Mouse (Mus musculus) retina, postnatal 7 days (tissue): ENCODE measurements at regions not wholly inside any gene's neighbourhood (a gene's known extent, or its start where the extent isn't known, plus 50 kb on each side); places are given as distances from the start of the nearest gene placed in this dataset.

ENCODE experiments used
- DNase-seq: peaks from one replicate; pipeline ENCODE4 v3.0.0-alpha.2; 2012; ENCODE audit warnings: low read depth, low spot score

GRCm38 (mm10) chr4:39508866-39509265 is 58.8 kb downstream of the 1700009N14Rik start:
- DNase-seq, result no peak

DNA sequence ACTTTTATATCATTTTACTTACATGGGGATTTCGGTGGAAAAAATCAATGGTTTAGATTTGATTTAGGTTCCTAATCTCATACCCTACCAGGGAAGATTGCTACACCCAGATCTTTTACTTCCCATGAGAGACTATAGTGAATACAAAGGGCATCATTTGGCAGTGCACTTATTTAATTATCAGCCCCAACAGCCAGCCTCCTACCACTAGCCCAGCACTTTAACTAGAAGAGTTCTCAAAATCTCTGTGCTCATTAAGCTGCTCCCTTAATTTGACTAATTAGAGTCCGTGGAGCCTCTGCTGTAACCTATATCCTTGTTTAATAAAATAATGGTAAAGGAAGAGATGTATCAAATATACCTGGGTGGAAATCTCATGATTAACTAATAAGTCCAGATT is 77.4 kb downstream of the 1700009N14Rik start:
- no peak for DNase-seq

DNA sequence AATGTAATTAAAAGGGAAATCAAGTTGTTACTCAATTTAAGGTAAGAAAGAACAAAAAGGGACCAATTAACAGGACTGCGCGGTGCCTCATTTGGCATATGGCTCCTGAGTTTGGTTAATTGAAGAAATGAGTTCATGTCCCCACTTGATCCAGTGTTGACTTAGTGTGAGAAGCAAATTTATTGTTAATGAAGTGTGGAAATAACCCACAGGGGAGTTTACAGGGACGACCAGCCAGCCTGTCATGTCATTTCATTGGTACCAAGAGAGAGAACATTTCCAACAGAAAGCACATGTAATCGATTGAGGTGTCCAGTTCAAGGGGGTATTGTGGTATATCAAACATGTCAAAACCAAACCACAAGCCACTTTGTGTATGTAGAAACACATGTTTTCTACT is 78.6 kb downstream of the 1700009N14Rik start:
- no peak for DNase-seq

DNA sequence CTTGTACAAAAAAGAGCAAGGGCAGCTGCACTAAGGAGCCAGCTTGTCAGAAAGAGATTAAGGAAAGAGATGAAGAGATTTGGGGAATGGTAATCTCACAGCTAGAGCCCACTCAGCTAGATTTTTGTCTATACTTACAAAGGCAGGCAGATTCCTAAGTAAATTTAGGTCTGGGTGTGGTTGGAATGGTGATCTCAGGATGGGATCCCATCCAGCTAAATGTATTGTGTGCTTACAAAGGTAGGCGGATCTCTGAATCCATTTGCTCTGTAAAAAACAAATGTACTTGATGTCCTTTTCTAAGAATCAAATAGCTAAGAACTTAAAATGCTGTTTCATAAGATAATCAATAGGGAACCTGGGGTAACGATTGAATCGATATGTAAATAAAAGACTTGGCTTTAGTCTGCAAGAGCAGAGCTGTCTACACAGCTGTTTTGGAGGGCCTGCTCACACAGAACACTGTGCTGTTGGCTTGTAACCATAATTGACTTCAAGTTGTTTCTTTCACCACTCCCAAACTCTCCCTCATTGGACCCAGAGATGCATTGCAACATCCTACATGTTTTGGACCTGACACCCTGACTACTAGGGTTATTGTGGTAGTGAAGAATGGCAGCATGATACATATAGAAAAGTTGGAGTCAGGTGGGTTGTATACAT is 106.1 kb downstream of the 1700009N14Rik start:
- no peak for DNase-seq

DNA sequence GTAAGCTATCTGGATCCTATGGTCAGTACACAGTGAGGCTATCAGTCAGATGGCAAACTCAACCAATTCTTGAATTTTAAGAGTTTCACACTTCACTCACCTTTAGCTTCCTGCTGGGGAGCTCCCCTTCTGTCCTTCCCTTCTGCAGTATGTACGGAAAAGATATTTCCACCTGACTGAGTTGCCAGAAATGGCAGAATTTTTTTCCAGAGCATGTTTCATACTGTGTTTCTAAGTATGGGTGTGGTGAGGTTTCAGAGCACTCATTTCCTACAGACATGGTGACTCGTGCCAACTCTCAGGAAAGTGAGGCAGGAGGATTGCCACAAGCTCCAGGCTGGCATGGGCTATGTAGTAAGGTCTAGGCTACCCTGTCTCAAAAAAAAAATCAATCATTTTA is 147.3 kb downstream of the 1700009N14Rik start:
- DNase-seq, result no peak

- DNase-seq, result no peak
Observed at GRCm38 (mm10) chr4:39605046-39605445, 155.0 kb downstream of the 1700009N14Rik start.

DNA sequence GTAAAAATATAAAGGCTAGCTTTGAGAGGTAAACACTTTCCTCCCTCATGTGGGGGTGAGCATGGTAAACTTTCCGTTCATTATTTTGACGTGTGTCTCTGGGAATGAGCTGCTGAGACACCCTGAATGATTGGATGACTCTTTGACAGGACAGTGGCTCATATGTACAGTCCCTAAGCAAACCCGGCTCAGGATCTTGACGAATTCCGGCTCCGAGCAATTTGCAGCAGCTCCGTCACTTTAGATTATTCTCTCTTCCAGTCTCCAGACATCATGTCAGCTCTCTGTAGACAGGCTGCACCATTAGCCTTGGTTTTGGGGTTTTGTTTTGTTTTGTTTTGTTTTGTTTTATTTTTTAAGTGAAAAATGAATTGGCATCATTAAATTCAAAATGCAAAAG is 194.0 kb downstream of the 1700009N14Rik start:
- DNase-seq, result no peak

- no peak for DNase-seq
Observed at GRCm38 (mm10) chr4:39644849-39645248, 194.8 kb downstream of the 1700009N14Rik start.

- no peak for DNase-seq
Observed at GRCm38 (mm10) chr4:39660538-39660937, 210.4 kb downstream of the 1700009N14Rik start.

DNA sequence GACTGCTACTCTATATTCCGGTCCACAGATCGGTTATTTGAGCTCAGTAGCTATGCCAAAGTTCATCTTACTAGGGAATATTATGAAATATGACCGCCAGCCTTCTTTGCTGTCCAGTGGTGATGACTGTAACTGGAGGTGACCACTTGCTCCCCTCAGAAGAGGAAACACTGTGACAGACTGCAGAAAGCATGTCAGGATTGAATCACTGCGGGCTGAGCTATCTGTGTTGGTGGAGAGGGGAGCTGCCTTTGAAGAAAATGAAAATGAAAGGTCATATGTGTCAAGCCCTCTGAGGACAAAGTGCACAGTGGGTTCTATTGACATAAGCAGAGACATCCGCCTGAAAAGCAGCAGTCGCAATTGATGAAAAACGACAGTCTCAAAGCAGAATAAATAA is 222.5 kb downstream of the 1700009N14Rik start:
- no peak for DNase-seq

GRCm38 (mm10) chr4:39695236-39695635 is 245.1 kb downstream of the 1700009N14Rik start:
- DNase-seq, result no peak

DNA sequence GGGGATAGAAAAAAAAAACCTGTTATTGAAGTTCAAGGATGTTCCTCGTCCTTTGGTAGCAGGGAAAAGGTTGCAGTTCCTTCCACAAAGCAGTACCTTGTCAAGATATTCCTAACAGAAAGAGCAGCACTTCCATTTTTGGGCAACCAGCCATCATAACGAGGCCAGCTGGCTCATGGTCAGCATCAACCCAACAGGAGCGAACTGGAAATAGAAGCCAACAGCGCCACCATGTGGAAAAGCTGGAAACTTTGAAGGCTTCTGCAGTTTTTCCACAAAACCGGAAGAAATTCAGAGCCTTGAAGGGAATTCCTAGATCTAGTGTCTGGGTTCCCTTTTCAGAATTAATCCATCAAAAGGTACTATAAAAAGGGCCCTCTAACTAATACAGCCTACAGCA is 247.5 kb downstream of the 1700009N14Rik start:
- DNase-seq, result peak; percentile 29

GRCm38 (mm10) chr4:39699347-39699746 is 249.3 kb downstream of the 1700009N14Rik start:
- DNase-seq, result no peak

DNA sequence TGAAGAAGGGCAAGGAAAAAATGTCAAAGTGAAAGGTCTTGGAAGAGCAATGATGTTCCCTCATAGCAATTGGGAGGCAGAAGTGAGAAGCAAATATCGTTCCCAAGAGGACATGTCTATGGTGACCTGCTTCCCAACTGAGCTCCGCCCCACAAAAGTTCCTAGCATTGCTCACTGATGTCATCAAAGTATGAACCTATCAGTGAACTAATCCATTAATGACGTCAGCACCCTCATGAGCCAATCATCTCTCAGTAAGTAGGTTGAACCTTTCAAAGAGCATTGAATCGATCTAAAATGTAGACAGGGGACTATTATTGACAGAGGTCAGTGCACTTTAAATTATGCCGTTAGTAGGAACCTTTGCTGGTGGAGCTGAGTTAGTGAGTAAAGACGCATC is 267.4 kb downstream of the 1700009N14Rik start:
- DNase-seq, result no peak

GRCm38 (mm10) chr4:39718691-39719090 is 268.6 kb downstream of the 1700009N14Rik start:
- no peak for DNase-seq

- DNase-seq, result no peak
Observed at GRCm38 (mm10) chr4:39719951-39720350, 269.9 kb downstream of the 1700009N14Rik start.

- no peak for DNase-seq
Observed at GRCm38 (mm10) chr4:39721524-39721923, 271.4 kb downstream of the 1700009N14Rik start.

DNA sequence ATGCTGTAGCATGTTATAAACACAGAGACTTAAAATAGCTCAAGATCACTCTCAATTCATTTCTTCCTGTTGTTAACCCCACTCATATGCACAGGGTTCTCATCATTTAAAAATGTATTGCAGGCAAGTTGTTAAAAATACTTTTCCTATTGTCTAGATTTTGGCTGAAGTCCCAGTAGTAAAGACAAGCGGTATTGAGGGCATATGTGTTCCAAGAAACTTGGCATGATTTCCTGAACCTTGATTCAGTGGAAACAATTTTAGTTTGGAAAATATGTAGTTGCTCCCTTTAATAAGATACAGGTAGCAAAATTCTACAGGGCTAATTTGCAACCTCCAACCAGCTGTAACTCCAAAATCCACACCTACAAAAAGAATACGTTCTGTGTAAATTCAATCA is 315.5 kb downstream of the 1700009N14Rik start:
- no peak for DNase-seq

DNA sequence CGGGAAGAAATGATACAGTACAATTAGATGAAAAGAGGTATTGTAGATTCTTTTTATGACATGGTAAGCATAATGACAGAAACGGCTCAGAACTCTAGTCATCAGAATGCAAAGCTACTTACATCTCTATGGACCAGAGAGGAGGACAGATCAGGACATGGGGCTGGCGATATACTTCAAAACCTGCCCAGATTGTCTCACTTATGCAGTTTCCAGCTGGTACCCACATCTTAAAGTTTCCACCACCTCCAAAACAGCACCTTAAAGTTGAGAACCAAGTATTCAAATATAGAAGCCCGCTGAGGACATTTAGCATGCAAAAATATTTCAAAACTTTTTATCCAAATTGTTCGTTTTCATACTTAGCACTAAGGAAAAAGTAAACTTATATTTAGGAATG is 341.0 kb downstream of the 1700009N14Rik start:
- no peak for DNase-seq

- DNase-seq, result no peak
Observed at GRCm38 (mm10) chr4:39809950-39810349, 332.9 kb upstream of the Aco1 start.

DNA sequence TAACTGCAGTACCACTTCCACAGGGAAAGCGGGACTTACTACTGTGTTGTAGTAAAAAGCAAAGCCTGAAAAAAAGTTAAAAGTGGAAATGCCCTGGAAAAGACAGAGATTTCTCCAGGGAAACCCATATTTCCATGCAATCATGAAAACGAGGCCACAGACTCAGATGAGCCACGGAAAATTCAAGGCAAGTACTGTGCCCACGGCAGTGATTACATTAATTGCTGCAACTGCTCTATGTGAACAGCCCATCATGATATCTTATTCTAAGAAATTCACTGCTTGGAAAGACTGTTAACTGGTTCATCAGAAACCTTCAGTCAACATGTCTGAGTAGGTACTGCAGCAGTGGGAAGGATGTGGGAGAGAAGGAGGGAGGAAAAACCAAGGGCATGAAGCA is 330.1 kb upstream of the Aco1 start:
- no peak for DNase-seq

- no peak for DNase-seq
Observed at GRCm38 (mm10) chr4:39815620-39816019, 327.3 kb upstream of the Aco1 start.

DNA sequence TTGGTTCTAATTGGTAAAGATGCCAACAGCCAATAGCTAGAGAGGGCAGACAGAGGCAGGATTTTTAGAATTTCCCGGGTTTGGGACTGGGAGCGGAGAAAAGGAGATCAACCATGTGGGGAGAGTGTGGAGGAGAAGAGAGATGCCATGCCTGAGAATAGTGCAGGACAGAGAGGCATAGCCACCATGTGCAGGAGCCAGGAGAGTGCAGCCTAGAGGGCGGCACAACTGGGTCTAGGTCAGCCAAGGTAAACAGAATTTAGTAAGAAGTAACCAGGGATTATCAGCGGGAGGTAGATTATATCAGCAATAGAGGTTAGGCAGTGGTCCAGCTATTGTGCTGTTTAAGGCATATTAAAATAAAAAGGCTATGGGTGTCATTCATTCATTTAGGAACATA is 325.2 kb upstream of the Aco1 start:
- DNase-seq, result no peak

DNA sequence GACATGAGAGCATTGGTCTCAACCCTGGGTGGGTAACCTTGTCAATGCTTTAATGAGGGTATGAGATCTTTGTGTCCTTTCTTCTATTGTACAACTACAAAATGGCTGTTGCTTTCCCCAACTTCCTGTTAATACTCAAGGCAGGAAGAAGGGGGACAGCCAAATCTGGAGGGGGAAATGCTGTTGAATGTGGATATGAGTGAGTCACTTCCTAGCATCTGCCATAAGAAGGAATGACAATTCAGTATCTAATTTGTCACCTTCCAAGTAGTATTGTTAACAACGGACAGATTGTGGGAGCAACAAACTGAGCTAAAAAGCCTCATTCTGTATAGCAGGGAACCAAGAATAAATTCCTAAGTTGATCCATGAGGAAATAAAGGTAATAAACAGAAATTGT is 309.2 kb upstream of the Aco1 start:
- DNase-seq, result no peak
